Comparison of ENCODE assay signal across 25 mouse cellular contexts in the genomic region with DNA sequence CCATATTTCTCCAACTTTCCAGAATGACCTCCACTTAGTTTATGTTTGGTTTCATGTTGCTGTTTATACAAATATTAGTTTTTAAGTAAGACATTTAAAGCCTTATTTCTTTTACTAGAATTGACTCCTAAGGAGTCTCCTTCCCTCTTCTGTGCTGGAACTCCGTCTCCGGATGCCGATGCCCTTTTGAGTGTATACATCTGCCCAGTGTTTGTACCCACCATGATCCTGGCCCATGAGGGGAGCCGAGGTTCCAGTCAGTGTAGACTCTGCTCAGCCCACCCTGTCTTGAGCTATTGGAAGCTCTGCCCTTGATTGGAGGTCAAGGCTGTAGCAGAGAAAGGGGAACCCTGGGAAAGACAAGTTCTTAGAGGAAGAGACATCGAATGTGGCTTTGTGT. TPM values are rescaled to one million over a fixed set of nuclear protein-coding genes. Genes with fewer than 3 reads are reported as not detected.
DNase-seq lines count a peak whose midpoint lies in the region; ATAC-seq lines count a peak whose summit lies in the region.
"Had no signal": no experiment of that assay in that cellular context is flagged by ENCODE, and none has a peak within 500 bp of the region (broad histone marks: within the 10 kb centered on the region; RNA-seq: fewer than 3 reads in every experiment).

No protein-coding gene starts in this region.

- intact Hi-C loops in heart, postnatal 25 days (cut with DNase I), result no loop called here

- 0 out of 2 replicates have a peak, but pooled peaks cover 3% of the 10 kb centered on the region for H3K36me3 ChIP-seq in kidney, embryonic 15.5 days
- H3K36me3 ChIP-seq: G1E; heart, embryonic 12.5 days; heart, embryonic 15.5 days had no signal

- H3K9me3 ChIP-seq in kidney, embryonic 15.5 days (replicated peaks), result no peaks in the 10 kb centered on the region
- H3K9me3 ChIP-seq: forebrain, embryonic 10.5 days; heart, embryonic 15.5 days had no signal

- H3K4me2 ChIP-seq in kidney, embryonic 15.5 days, result no peak overlapping the region
- H3K4me2 ChIP-seq: heart, embryonic 12.5 days; heart, embryonic 15.5 days; hindbrain, embryonic 14.5 days had no signal

- H3K27ac ChIP-seq in kidney, embryonic 15.5 days, result peak overlapping the region; percentile 41; the same call in 1 of the 2 replicates
- H3K27ac ChIP-seq: forebrain, embryonic 10.5 days; heart, embryonic 15.5 days; hindbrain, embryonic 14.5 days; hindbrain, postnatal 0 days had no signal

- peak; percentile 57 for DNase-seq in heart, adult 11 months
- DNase-seq in heart, postnatal 25 days (ENCODE audit: low spot score), result no peak
- no peak for DNase-seq in kidney, postnatal 25 days
- peak; percentile 6 to 57 for DNase-seq in urinary bladder, postnatal 4 days (ENCODE audit: low spot score in 2 of 2)
- DNase-seq in urinary bladder, adult 2 months (ENCODE audit: low spot score), result no peak
- DNase-seq: adrenal gland, postnatal 10 days; adrenal gland, postnatal 36 days; B cell, adult 2 months; cerebellum, adult 18-20 months; cerebellum, adult 9-10 months; cerebellum, postnatal 14 days; gastrocnemius, postnatal 25 days; heart, postnatal 10 days; heart, postnatal 4 days had no signal

- ATAC-seq in kidney, embryonic 15.5 days (replicated peaks; ENCODE audit: low FRiP score), result no peak
- ATAC-seq: forebrain, embryonic 14.5 days; hindbrain, postnatal 0 days; inflammation-experienced regulatory T-cells, adult 6 months; Patski had no signal

- WGBS in kidney, embryonic 15.5 days, result 92% methylated on average over 5 of the region's 5 CpGs

- H3K4me3 ChIP-seq in kidney, embryonic 15.5 days (replicated peaks), result no peak overlapping the region
- H3K4me3 ChIP-seq: forebrain, embryonic 10.5 days; heart, embryonic 12.5 days; heart, embryonic 15.5 days had no signal

- H3K4me1 ChIP-seq in kidney, embryonic 15.5 days, result peaks cover 9% of the 10 kb centered on the region
- H3K4me1 ChIP-seq: heart, embryonic 12.5 days; heart, embryonic 15.5 days had no signal

- H3K9ac ChIP-seq in kidney, embryonic 15.5 days, result no peak overlapping the region
- H3K9ac ChIP-seq: heart, embryonic 12.5 days; heart, embryonic 15.5 days; hindbrain, embryonic 14.5 days had no signal

- no peaks in the 10 kb centered on the region for H3K27me3 ChIP-seq in kidney, embryonic 15.5 days
- H3K27me3 ChIP-seq: heart, embryonic 12.5 days; heart, embryonic 15.5 days; Patski had no signal

RNA-seq across cellular contexts. Expression of a gene that starts 18.2 kb away (rescaled TPM):
- under 1 TPM; 0.36 to 0.48 TPM for total RNA-seq in heart, postnatal 25 days (2021)
- polyA plus RNA-seq in kidney, embryonic 15.5 days (2015; fragmentation: Nextera tagmentation; extraction: Ambion mirVana), result 35.2 and 39.5 TPM in 2 replicates
- 3.0 TPM in 2 replicates for polyA plus RNA-seq in urinary bladder, adult 2 months (2012; rRNA removed)
- total RNA-seq: CH12.LX had no signal
- polyA plus RNA-seq: G1E had no signal

Comparison
In these comparisons a context has a peak if more than half of its experiments do, and no peak if none do; other contexts are left out.
1. DNase-seq: peak in heart, adult 11 months (single experiment) and urinary bladder, postnatal 4 days (2 of 2); none in heart, postnatal 25 days (single experiment), kidney, postnatal 25 days (0 of 2) and urinary bladder, adult 2 months (single experiment).